ENCODE assay signal across 16 mouse cellular contexts in genomic region chr15:99727039-99727438, GRCm38 (mm10). TPM values are rescaled to one million over a fixed set of nuclear protein-coding genes. Genes with fewer than 3 reads are reported as not detected.
DNase-seq lines count a peak whose midpoint lies in the region; ATAC-seq and TF ChIP-seq lines count a peak whose summit lies in the region.
"Not testable (repeated sequence)": the region's sequence is repeated elsewhere in the genome, so short reads cannot be mapped to it uniquely, and the experiment has no call there.
"Had no signal": no experiment of that assay in that cellular context is flagged by ENCODE, and none has a peak within 500 bp of the region (broad histone marks: within the 10 kb centered on the region; RNA-seq: fewer than 3 reads in every experiment).

No protein-coding gene starts in this region.

- peak overlapping the region; percentile 76; the same call in 1 of the 2 replicates for H3K4me2 ChIP-seq in hindbrain, embryonic 15.5 days
- not testable (repeated sequence) for H3K4me2 ChIP-seq in liver, embryonic 11.5 days
- H3K4me2 ChIP-seq in liver, postnatal 0 days (ENCODE audit: low read depth, low read length): peak overlapping the region; percentile 90; the same call in 1 of the 2 replicates
- H3K4me2 ChIP-seq in midbrain, embryonic 14.5 days (ENCODE audit: low read length): peak overlapping the region; percentile 89

- intact Hi-C loops in gastrocnemius, adult 2 months (cut with DNase I): loop anchor here (5.0 kb wide), 1 partner anchor 175 kb away; no protein-coding TSS in a partner anchor

- ATAC-seq in hindbrain, embryonic 15.5 days (ENCODE audit: low FRiP score, low read depth); liver, embryonic 11.5 days (replicated peaks; ENCODE audit: low FRiP score); liver, postnatal 0 days; midbrain, embryonic 14.5 days (ENCODE audit: low FRiP score, low TSS enrichment): not testable (repeated sequence)

- H3K9me3 ChIP-seq in MEL (replicated peaks; ENCODE audit: insufficient read depth, low read length); hindbrain, embryonic 15.5 days; liver, embryonic 11.5 days (ENCODE audit: control insufficient read depth, low read length); liver, postnatal 0 days (ENCODE audit: low read length); midbrain, embryonic 14.5 days (ENCODE audit: control insufficient read depth, low read length): not testable (repeated sequence)

- not testable (repeated sequence) for TF ChIP-seq CTCF in MEL (IDR thresholded peaks at IDR 0.05 in 2 of 3, conservative IDR thresholded peaks at IDR 0.05 in 1 of 3; ENCODE audit: control insufficient read depth in 1 of 3, insufficient read depth in 1 of 3, low read depth in 2 of 3, low read length in 3 of 3, poor library complexity in 1 of 3, severe bottlenecking in 1 of 3); gastrocnemius, adult 2 months (IDR thresholded peaks at IDR 0.05); liver, postnatal 0 days (IDR thresholded peaks at IDR 0.05; ENCODE audit: low read depth)

- H3K36me3 ChIP-seq in MEL (ENCODE audit: control insufficient read depth in 1 of 2, insufficient read depth in 2 of 2, low read length in 2 of 2): not testable (repeated sequence)
- peaks cover 23% of the 10 kb centered on the region for H3K36me3 ChIP-seq in hindbrain, embryonic 15.5 days
- peaks cover 20% of the 10 kb centered on the region for H3K36me3 ChIP-seq in liver, embryonic 11.5 days (ENCODE audit: control insufficient read depth, insufficient read depth, low read length)
- H3K36me3 ChIP-seq in liver, postnatal 0 days (replicated peaks; ENCODE audit: insufficient read depth, low read length): peaks cover 18% of the 10 kb centered on the region
- peaks cover 38% of the 10 kb centered on the region for H3K36me3 ChIP-seq in midbrain, embryonic 14.5 days (ENCODE audit: control insufficient read depth, insufficient read depth, low read length)

- not testable (repeated sequence) for TF ChIP-seq EP300 in MEL (IDR thresholded peaks at IDR 0.05; ENCODE audit: low read depth in 1 of 2, low read length in 2 of 2); liver, postnatal 0 days (IDR thresholded peaks at IDR 0.05; ENCODE audit: low read depth)

- not testable (repeated sequence) for DNase-seq in MEL (ENCODE audit: low read depth, low spot score); gastrocnemius, adult 2 months; liver, embryonic 11.5 days (ENCODE audit: low spot score); liver, postnatal 0 days; midbrain, embryonic 14.5 days

- H3K4me1 ChIP-seq in MEL (ENCODE audit: control insufficient read depth in 1 of 2, insufficient read depth in 2 of 2, low read length in 2 of 2): peaks cover 0 to 15% of the 10 kb centered on the region in 2 experiments; a peak in 2 of 4 replicates
- peaks cover 29% of the 10 kb centered on the region for H3K4me1 ChIP-seq in hindbrain, embryonic 15.5 days (replicated peaks)
- H3K4me1 ChIP-seq in liver, embryonic 11.5 days (replicated peaks; ENCODE audit: control insufficient read depth, insufficient read depth, low read length): peaks cover 29% of the 10 kb centered on the region
- peaks cover 21% of the 10 kb centered on the region for H3K4me1 ChIP-seq in liver, postnatal 0 days (ENCODE audit: insufficient read depth)
- H3K4me1 ChIP-seq in midbrain, embryonic 14.5 days (ENCODE audit: control insufficient read depth, insufficient read depth, low read length): peaks cover 20% of the 10 kb centered on the region

- not testable (repeated sequence) for H3K4me3 ChIP-seq in MEL (ENCODE audit: control insufficient read depth in 1 of 2, insufficient read depth in 1 of 2, low read depth in 2 of 2, low read length in 2 of 2); hindbrain, embryonic 15.5 days; liver, postnatal 0 days (ENCODE audit: low read depth, low read length); midbrain, embryonic 14.5 days (replicated peaks; ENCODE audit: low read depth, low read length)
- H3K4me3 ChIP-seq in gastrocnemius, adult 2 months: peak overlapping the region; percentile 98
- H3K4me3 ChIP-seq in liver, embryonic 11.5 days (ENCODE audit: low read depth, low read length): peak overlapping the region; percentile 88; the same call in 1 of the 2 replicates

- 90% methylated on average over 4 of the region's 5 CpGs for WGBS in hindbrain, embryonic 15.5 days
- 84% methylated on average over 4 of the region's 5 CpGs for WGBS in liver, embryonic 11.5 days
- WGBS in liver, postnatal 0 days (ENCODE audit: insufficient replicate concordance): 85% methylated on average over 4 of the region's 5 CpGs
- 89% methylated on average over 4 of the region's 5 CpGs for WGBS in midbrain, embryonic 14.5 days

- not testable (repeated sequence) for H3K27me3 ChIP-seq in MEL (ENCODE audit: control insufficient read depth in 1 of 2, insufficient read depth in 2 of 2, low read length in 2 of 2); hindbrain, embryonic 15.5 days; liver, embryonic 11.5 days (replicated peaks; ENCODE audit: control insufficient read depth, insufficient read depth, low read length); liver, postnatal 0 days (ENCODE audit: insufficient read depth, low read length); midbrain, embryonic 14.5 days (ENCODE audit: control insufficient read depth, insufficient read depth, low read length)

- not testable (repeated sequence) for H3K9ac ChIP-seq in MEL (ENCODE audit: control insufficient read depth, low read depth, low read length, poor library complexity, severe bottlenecking); hindbrain, embryonic 15.5 days; liver, embryonic 11.5 days (ENCODE audit: low read depth, low read length); liver, postnatal 0 days (replicated peaks); midbrain, embryonic 14.5 days (replicated peaks; ENCODE audit: low read length)

- H3K79me2 ChIP-seq in MEL (ENCODE audit: control insufficient read depth, insufficient read depth, low read length, poor library complexity): peaks cover 13% of the 10 kb centered on the region

- H3K27ac ChIP-seq in MEL (ENCODE audit: control insufficient read depth, low read depth, low read length); hindbrain, embryonic 15.5 days (replicated peaks); liver, embryonic 11.5 days (ENCODE audit: low read depth, low read length); liver, postnatal 0 days (ENCODE audit: low read depth); midbrain, embryonic 14.5 days (replicated peaks; ENCODE audit: low read depth, low read length): not testable (repeated sequence)
- H3K27ac ChIP-seq in gastrocnemius, adult 2 months: peak overlapping the region; percentile 96; the same call in 1 of the 2 replicates

- not testable (repeated sequence) for TF ChIP-seq POLR2A in MEL (IDR thresholded peaks at IDR 0.05; ENCODE audit: control insufficient read depth in 1 of 2, insufficient read depth in 1 of 2, low read depth in 1 of 2, low read length in 2 of 2, poor library complexity in 1 of 2)

- not testable (repeated sequence) for TF ChIP-seq RAD21 in MEL (IDR thresholded peaks at IDR 0.05; ENCODE audit: low read depth, low read length)

RNA-seq across cellular contexts. Expression of gene Cox14, which starts 1.6 kb away (rescaled TPM):
- 117 and 125 TPM in 2 replicates for total RNA-seq in MEL (2012; rRNA removed)
- polyA plus RNA-seq in MEL (2012; ENCODE audit: insufficient read depth in 1 of 2, insufficient read length in 2 of 2, low read depth in 1 of 2, low replicate concordance in 2 of 2, missing spikeins in 1 of 2): 100 to 1,000 TPM in 1 of 2 experiments, not detected in 1; 113 TPM
- total RNA-seq in gastrocnemius, adult 2 months (2021): 100 to 1,000 TPM; 145 to 166 TPM
- polyA plus RNA-seq in hindbrain, embryonic 15.5 days (2015; fragmentation: Nextera tagmentation; extraction: Ambion mirVana): 171 and 178 TPM in 2 replicates
- polyA plus RNA-seq in liver, embryonic 11.5 days (2014; fragmentation: Nextera tagmentation; extraction: Ambion mirVana): 134 and 153 TPM in 2 replicates
- 111 and 117 TPM in 2 replicates for polyA plus RNA-seq in liver, postnatal 0 days (2015; fragmentation: Nextera tagmentation; extraction: Ambion mirVana)
- polyA plus RNA-seq in midbrain, embryonic 14.5 days (2014; fragmentation: Nextera tagmentation; extraction: Ambion mirVana): 168 and 206 TPM in 2 replicates

RNA-seq across cellular contexts. Expression of gene Gpd1, which starts 9.7 kb away (rescaled TPM):
- total RNA-seq in MEL (2012; rRNA removed): 0.13 and 0.23 TPM in 2 replicates
- polyA plus RNA-seq in MEL (2012; ENCODE audit: insufficient read depth in 1 of 2, insufficient read length in 2 of 2, low read depth in 1 of 2, low replicate concordance in 2 of 2, missing spikeins in 1 of 2): under 1 TPM in 1 of 2 experiments, not detected in 1; 0.52 TPM
- 100 to 1,000 TPM; 381 to 575 TPM for total RNA-seq in gastrocnemius, adult 2 months (2021)
- 3.6 and 4.7 TPM in 2 replicates for polyA plus RNA-seq in hindbrain, embryonic 15.5 days (2015; fragmentation: Nextera tagmentation; extraction: Ambion mirVana)
- 3.4 and 4.3 TPM in 2 replicates for polyA plus RNA-seq in liver, embryonic 11.5 days (2014; fragmentation: Nextera tagmentation; extraction: Ambion mirVana)
- polyA plus RNA-seq in liver, postnatal 0 days (2015; fragmentation: Nextera tagmentation; extraction: Ambion mirVana): 147 and 150 TPM in 2 replicates
- polyA plus RNA-seq in midbrain, embryonic 14.5 days (2014; fragmentation: Nextera tagmentation; extraction: Ambion mirVana): 0.92 and 1.7 TPM in 2 replicates

RNA-seq across cellular contexts. Expression of gene Gm17349, which starts 21.7 kb away (rescaled TPM):
- 1.7 and 2.1 TPM in 2 replicates for total RNA-seq in MEL (2012; rRNA removed)
- not detected for polyA plus RNA-seq in MEL (2012; ENCODE audit: insufficient read depth in 1 of 2, insufficient read length in 2 of 2, low read depth in 1 of 2, low replicate concordance in 2 of 2, missing spikeins in 1 of 2)
- total RNA-seq in gastrocnemius, adult 2 months (2021): 1 to 10 TPM in 1 of 2 experiments, not detected in 1; 1.0 TPM
- polyA plus RNA-seq in hindbrain, embryonic 15.5 days (2015; fragmentation: Nextera tagmentation; extraction: Ambion mirVana): not detected in 2 replicates
- polyA plus RNA-seq in liver, embryonic 11.5 days (2014; fragmentation: Nextera tagmentation; extraction: Ambion mirVana): not detected in 2 replicates
- polyA plus RNA-seq in liver, postnatal 0 days (2015; fragmentation: Nextera tagmentation; extraction: Ambion mirVana): 1.3 and 2.9 TPM in 2 replicates
- polyA plus RNA-seq in midbrain, embryonic 14.5 days (2014; fragmentation: Nextera tagmentation; extraction: Ambion mirVana): not detected in 2 replicates
- polyA plus RNA-seq: cerebellum, adult 2 months; embryonic facial prominence, embryonic 10.5 days; embryonic facial prominence, embryonic 15.5 days; forebrain, embryonic 10.5 days; forebrain, embryonic 15.5 days; heart, embryonic 10.5 days; heart, postnatal 0 days; hindbrain, embryonic 11.5 days; hindbrain, embryonic 16.5 days; intestine, embryonic 14.5 days had no signal

RNA-seq across cellular contexts. Expression of gene Smarcd1, which starts 25.1 kb away (rescaled TPM):
- total RNA-seq in MEL (2012; rRNA removed): 19.5 and 20.1 TPM in 2 replicates
- 100 to 1,000 TPM in 1 of 2 experiments, 10 to 100 TPM in 1; 72.5 to 247 TPM for polyA plus RNA-seq in MEL (2012; ENCODE audit: insufficient read depth in 1 of 2, insufficient read length in 2 of 2, low read depth in 1 of 2, low replicate concordance in 2 of 2, missing spikeins in 1 of 2)
- total RNA-seq in gastrocnemius, adult 2 months (2021): 1 to 10 TPM; 6.9 to 7.2 TPM
- polyA plus RNA-seq in hindbrain, embryonic 15.5 days (2015; fragmentation: Nextera tagmentation; extraction: Ambion mirVana): 89.1 and 96.4 TPM in 2 replicates
- 26.7 and 28.5 TPM in 2 replicates for polyA plus RNA-seq in liver, embryonic 11.5 days (2014; fragmentation: Nextera tagmentation; extraction: Ambion mirVana)
- polyA plus RNA-seq in liver, postnatal 0 days (2015; fragmentation: Nextera tagmentation; extraction: Ambion mirVana): 4.7 and 5.3 TPM in 2 replicates
- polyA plus RNA-seq in midbrain, embryonic 14.5 days (2014; fragmentation: Nextera tagmentation; extraction: Ambion mirVana): 127 and 136 TPM in 2 replicates

RNA-seq across cellular contexts. Expression of gene Cers5, which starts 45.6 kb away (rescaled TPM):
- total RNA-seq in MEL (2012; rRNA removed): 21.8 and 31.5 TPM in 2 replicates
- polyA plus RNA-seq in MEL (2012; ENCODE audit: insufficient read depth in 1 of 2, insufficient read length in 2 of 2, low read depth in 1 of 2, low replicate concordance in 2 of 2, missing spikeins in 1 of 2): 10 to 100 TPM in 1 of 2 experiments, not detected in 1; 43.5 TPM
- 1 to 10 TPM; 4.6 to 5.4 TPM for total RNA-seq in gastrocnemius, adult 2 months (2021)
- 85.8 and 89.9 TPM in 2 replicates for polyA plus RNA-seq in hindbrain, embryonic 15.5 days (2015; fragmentation: Nextera tagmentation; extraction: Ambion mirVana)
- 32.3 and 34.7 TPM in 2 replicates for polyA plus RNA-seq in liver, embryonic 11.5 days (2014; fragmentation: Nextera tagmentation; extraction: Ambion mirVana)
- 6.7 and 7.0 TPM in 2 replicates for polyA plus RNA-seq in liver, postnatal 0 days (2015; fragmentation: Nextera tagmentation; extraction: Ambion mirVana)
- 70.9 and 74.5 TPM in 2 replicates for polyA plus RNA-seq in midbrain, embryonic 14.5 days (2014; fragmentation: Nextera tagmentation; extraction: Ambion mirVana)

Comparison
In these comparisons a context has a peak if more than half of its experiments do, and no peak if none do; other contexts are left out.
1. RNA of gene Gpd1, which starts 9.7 kb away (polyA plus RNA-seq): 147 to 150 TPM in liver, postnatal 0 days; 3.6 to 4.7 TPM in hindbrain, embryonic 15.5 days, 3.4 to 4.3 TPM in liver, embryonic 11.5 days, 0.92 to 1.7 TPM in midbrain, embryonic 14.5 days and 0.52 TPM in MEL; every median in the first group is over 10 times any median in the second.